Mouse (Mus musculus) gastrocnemius, postnatal 4 days (tissue): ENCODE results near the gene Slc46a1. TPM values are rescaled to one million over a fixed set of nuclear protein-coding genes. Genes with fewer than 3 reads are reported as not detected.
A peak's percentile ranks its signal among the peaks of the same experiment; 100 is the strongest.

Source experiments
- DNase-seq, 2 experiments: peaks; one replicate each; pipeline ENCODE4 v3.0.0; 2021 to 2022; ENCODE audit warnings: low spot score in 2 of 2, mixed read lengths in 2 of 2
- long read RNA-seq, 2 experiments: library from polyadenylated mRNA; stranded (forward); transcript quantifications; one replicate each; pipeline ENCODE4 v2.0.0; 2021
- total RNA-seq, 2 experiments: library from RNA; stranded (reverse); gene quantifications; 2 replicates each; pipeline ENCODE4 v1.2.3; 2021

Gene Slc46a1
- 1 to 10 TPM; 2.7 to 4.9 TPM for total RNA-seq
- long read RNA-seq, experiment 1, transcript Slc46a1-201 (5 exons, 1,978 nt), result major isoform, 7 of 9 reads
- long read RNA-seq, experiment 1, partial matches to known transcripts, result 0 of 9 reads
- long read RNA-seq, experiment 1, other reads (novel, unspliced or antisense), result 1 of 9 reads
- long read RNA-seq, experiment 2, partial matches to known transcripts, result 0 of 3 reads
- long read RNA-seq, experiment 2, other reads (novel, unspliced or antisense), result 1 of 3 reads

- peak; percentile 84 to 92 for DNase-seq
Observed at GRCm38 (mm10) chr11:78465568-78466180, at the start of gene Slc46a1. Slc46a1 (plus strand) TSS chr11:78465697.

- no peak for DNase-seq
Observed at GRCm38 (mm10) chr11:78416854-78417253, 48.6 kb upstream of the Slc46a1 start.

GRCm38 (mm10) chr11:78420263-78420889 lies 45.1 kb upstream of the Slc46a1 start:
- DNase-seq, result no peak

GRCm38 (mm10) chr11:78421201-78422009 lies 44.1 kb upstream of the Slc46a1 start:
- DNase-seq, result no peak

GRCm38 (mm10) chr11:78422055-78422819 lies 43.3 kb upstream of the Slc46a1 start, which contains the start of gene Slc13a2:
Slc13a2 (minus strand) TSS chr11:78422217.
- DNase-seq, result no peak

GRCm38 (mm10) chr11:78424352-78424751 lies 41.1 kb upstream of the Slc46a1 start:
- DNase-seq, result no peak

GRCm38 (mm10) chr11:78425572-78425971 lies 39.9 kb upstream of the Slc46a1 start:
- DNase-seq, result no peak

- no peak for DNase-seq
Observed at GRCm38 (mm10) chr11:78427655-78428054, 37.8 kb upstream of the Slc46a1 start.

GRCm38 (mm10) chr11:78428309-78428708 lies 37.2 kb upstream of the Slc46a1 start:
- no peak for DNase-seq

GRCm38 (mm10) chr11:78430195-78430878 lies 35.2 kb upstream of the Slc46a1 start:
- no peak for DNase-seq

- DNase-seq, result no peak
Observed at GRCm38 (mm10) chr11:78431176-78431575, 34.3 kb upstream of the Slc46a1 start.

- no peak for DNase-seq
Observed at GRCm38 (mm10) chr11:78434052-78434451, 31.4 kb upstream of the Slc46a1 start.

- peak in 1 of 2 experiments; percentile 19 for DNase-seq
Observed at GRCm38 (mm10) chr11:78435776-78436349, 29.6 kb upstream of the Slc46a1 start.

GRCm38 (mm10) chr11:78437182-78437581 lies 28.3 kb upstream of the Slc46a1 start:
- no peak for DNase-seq

GRCm38 (mm10) chr11:78438399-78438930 lies 27.0 kb upstream of the Slc46a1 start:
- DNase-seq, result no peak

GRCm38 (mm10) chr11:78443115-78443514 lies 22.4 kb upstream of the Slc46a1 start:
- no peak for DNase-seq

- no peak for DNase-seq
Observed at GRCm38 (mm10) chr11:78447168-78447567, 18.3 kb upstream of the Slc46a1 start.

- DNase-seq, result no peak
Observed at GRCm38 (mm10) chr11:78448242-78448641, 17.3 kb upstream of the Slc46a1 start.

- no peak for DNase-seq
Observed at GRCm38 (mm10) chr11:78450337-78450736, 15.2 kb upstream of the Slc46a1 start.
